Mouse (Mus musculus) olfactory bulb, adult 2 months (tissue): ENCODE results near the gene Mob2.

Source experiments
- CTCF ChIP-seq: fragments of 200-500 bp; IDR thresholded peaks from 2 replicates; pipeline ENCODE4 v1.5.1; 2012; ENCODE audit warnings: low read depth, mild to moderate bottlenecking, low read length, moderate library complexity; ENCODE audit not compliant: insufficient read depth
- POLR2A ChIP-seq: fragments of 200-500 bp; IDR thresholded peaks from 2 replicates; pipeline ENCODE4 v1.6.1; 2012; ENCODE audit warnings: mild to moderate bottlenecking, low read depth, low read length, moderate library complexity; ENCODE audit not compliant: insufficient read depth

GRCm38 (mm10) chr7:141961491-141961890 lies 99.4 kb downstream of the Mob2 start:
- TF ChIP-seq CTCF, result no peak
- no peak for TF ChIP-seq POLR2A
